Mouse (Mus musculus): ENCODE measurements around the gene Serinc3. TPM values are rescaled to one million over a fixed set of nuclear protein-coding genes. Genes with fewer than 3 reads are reported as not detected.
"Not testable (repeated sequence)": the region's sequence is repeated elsewhere in the genome, so short reads cannot be mapped to it uniquely, and the experiment has no call there.

The Serinc3 gene
- polyA plus RNA-seq, 1 experiment, result 368 TPM

- DNase-seq, result no peak
- Histone ChIP-seq H3K4me1 (ENCODE audit: control insufficient read depth, insufficient read depth, low read length) (peaks cover 44% of the 10 kb centered on the region), H3K4me3 (replicated peaks; ENCODE audit: extremely low read depth, low read depth, low read length) (no peak overlapping the region)
- TF ChIP-seq CTCF (IDR thresholded peaks at IDR 0.05; ENCODE audit: insufficient read depth, low read length) (no peak), POLR2A (IDR thresholded peaks at IDR 0.05; ENCODE audit: borderline replicate concordance, extremely low read depth, low read depth, low read length) (no peak)
- WGBS, result 5% methylated on average over 5 of the region's 5 CpGs
Measured at GRCm38 (mm10) chr2:163637655-163638266, 7.2 kb downstream of the Serinc3 start.

- Histone ChIP-seq H3K4me3 (replicated peaks; ENCODE audit: extremely low read depth, low read depth, low read length) (no peak overlapping the region), H3K4me1 (ENCODE audit: control insufficient read depth, insufficient read depth, low read length) (peaks cover 36% of the 10 kb centered on the region)
- 74% methylated on average over 2 of the region's 2 CpGs for WGBS
- TF ChIP-seq CTCF (IDR thresholded peaks at IDR 0.05; ENCODE audit: insufficient read depth, low read length) (no peak), POLR2A (IDR thresholded peaks at IDR 0.05; ENCODE audit: borderline replicate concordance, extremely low read depth, low read depth, low read length) (no peak)
- no peak for DNase-seq
Measured at GRCm38 (mm10) chr2:163636057-163636456, 8.9 kb downstream of the Serinc3 start.

GRCm38 (mm10) chr2:163634211-163634610 lies 10.7 kb downstream of the Serinc3 start:
- Histone ChIP-seq H3K4me3 (replicated peaks; ENCODE audit: extremely low read depth, low read depth, low read length) (no peak overlapping the region), H3K4me1 (ENCODE audit: control insufficient read depth, insufficient read depth, low read length) (peaks cover 24% of the 10 kb centered on the region)
- TF ChIP-seq CTCF (IDR thresholded peaks at IDR 0.05; ENCODE audit: insufficient read depth, low read length) (no peak), POLR2A (IDR thresholded peaks at IDR 0.05; ENCODE audit: borderline replicate concordance, extremely low read depth, low read depth, low read length) (no peak)
- WGBS, result 91% methylated on average over 2 of the region's 2 CpGs
- DNase-seq, result no peak

- Histone ChIP-seq H3K4me1 (ENCODE audit: control insufficient read depth, insufficient read depth, low read length) (peaks cover 2% of the 10 kb centered on the region), H3K4me3 (replicated peaks; ENCODE audit: extremely low read depth, low read depth, low read length) (no peak overlapping the region)
- no peak for DNase-seq
- 99% methylated on average over 2 of the region's 2 CpGs for WGBS
- TF ChIP-seq CTCF (IDR thresholded peaks at IDR 0.05; ENCODE audit: insufficient read depth, low read length), result no peak
- TF ChIP-seq POLR2A (IDR thresholded peaks at IDR 0.05; ENCODE audit: borderline replicate concordance, extremely low read depth, low read depth, low read length), result no peak
Measured at GRCm38 (mm10) chr2:163631715-163632114, 13.2 kb downstream of the Serinc3 start.

GRCm38 (mm10) chr2:163631223-163631622 lies 13.7 kb downstream of the Serinc3 start:
- DNase-seq, result no peak
- TF ChIP-seq POLR2A (IDR thresholded peaks at IDR 0.05; ENCODE audit: borderline replicate concordance, extremely low read depth, low read depth, low read length) (no peak), CTCF (IDR thresholded peaks at IDR 0.05; ENCODE audit: insufficient read depth, low read length) (no peak)
- Histone ChIP-seq H3K4me1 (ENCODE audit: control insufficient read depth, insufficient read depth, low read length) (no peaks in the 10 kb centered on the region; the same call in none of the 2 replicates), H3K4me3 (replicated peaks; ENCODE audit: extremely low read depth, low read depth, low read length) (no peak overlapping the region)
- 97% methylated on average over 4 of the region's 4 CpGs for WGBS

- not testable (repeated sequence) for H3K4me3 ChIP-seq (replicated peaks; ENCODE audit: extremely low read depth, low read depth, low read length); DNase-seq; H3K4me1 ChIP-seq (ENCODE audit: control insufficient read depth, insufficient read depth, low read length)
- 88% methylated on average over 3 of the region's 3 CpGs for WGBS
Measured at GRCm38 (mm10) chr2:163621401-163621800, 23.5 kb downstream of the Serinc3 start.

- Histone ChIP-seq H3K4me1 (ENCODE audit: control insufficient read depth, insufficient read depth, low read length) (no peaks in the 10 kb centered on the region), H3K4me3 (replicated peaks; ENCODE audit: extremely low read depth, low read depth, low read length) (no peak overlapping the region)
- DNase-seq, result peak; percentile 35
- WGBS, result 66% methylated on average over 8 of the region's 8 CpGs
- TF ChIP-seq POLR2A (IDR thresholded peaks at IDR 0.05; ENCODE audit: borderline replicate concordance, extremely low read depth, low read depth, low read length) (no peak), CTCF (IDR thresholded peaks at IDR 0.05; ENCODE audit: insufficient read depth, low read length) (no peak)
Measured at GRCm38 (mm10) chr2:163620451-163620850, 24.5 kb downstream of the Serinc3 start.

- WGBS, result 93% methylated on average over 4 of the region's 4 CpGs
- TF ChIP-seq CTCF (IDR thresholded peaks at IDR 0.05; ENCODE audit: insufficient read depth, low read length), result no peak
- no peak for DNase-seq
- Histone ChIP-seq H3K4me1 (ENCODE audit: control insufficient read depth, insufficient read depth, low read length) (no peaks in the 10 kb centered on the region), H3K4me3 (replicated peaks; ENCODE audit: extremely low read depth, low read depth, low read length) (no peak overlapping the region)
Measured at GRCm38 (mm10) chr2:163617874-163618273, 27.1 kb downstream of the Serinc3 start.

- H3K4me3 ChIP-seq (replicated peaks; ENCODE audit: extremely low read depth, low read depth, low read length), result no peak overlapping the region
- no peak for DNase-seq
- TF ChIP-seq CTCF (IDR thresholded peaks at IDR 0.05; ENCODE audit: insufficient read depth, low read length), result no peak
- TF ChIP-seq POLR2A (IDR thresholded peaks at IDR 0.05; ENCODE audit: borderline replicate concordance, extremely low read depth, low read depth, low read length), result no peak
- H3K4me1 ChIP-seq (ENCODE audit: control insufficient read depth, insufficient read depth, low read length), result no peaks in the 10 kb centered on the region
- 80% methylated on average over 3 of the region's 3 CpGs for WGBS
Measured at GRCm38 (mm10) chr2:163617232-163617863, 27.6 kb downstream of the Serinc3 start.

- WGBS, result 66% methylated on average over 3 of the region's 3 CpGs
- Histone ChIP-seq H3K4me3 (replicated peaks; ENCODE audit: extremely low read depth, low read depth, low read length) (no peak overlapping the region), H3K4me1 (ENCODE audit: control insufficient read depth, insufficient read depth, low read length) (no peaks in the 10 kb centered on the region)
- DNase-seq, result no peak
- no peak for TF ChIP-seq CTCF (IDR thresholded peaks at IDR 0.05; ENCODE audit: insufficient read depth, low read length)
- no peak for TF ChIP-seq POLR2A (IDR thresholded peaks at IDR 0.05; ENCODE audit: borderline replicate concordance, extremely low read depth, low read depth, low read length)
Measured at GRCm38 (mm10) chr2:163616652-163617227, 28.2 kb downstream of the Serinc3 start.
